Mouse (Mus musculus): ENCODE data around the gene Olfr71. TPM values are rescaled to one million over a fixed set of nuclear protein-coding genes. Genes with fewer than 3 reads are reported as not detected.

Gene Olfr71
- polyA plus RNA-seq (2014; fragmentation: Nextera tagmentation; extraction: Ambion mirVana) = not detected in 2 replicates

- DNase-seq (ENCODE audit: low spot score) = no peak
- Histone ChIP-seq H3K27ac (ENCODE audit: low read depth, low read length) (no peak within 1 kb of the TSS), H3K4me2 (no peak within 1 kb of the TSS), H3K27me3 (replicated peaks; ENCODE audit: control insufficient read depth, insufficient read depth, low read length) (peaks cover 5% of the 10 kb centered on the region; the same call in 1 of the 2 replicates), H3K36me3 (ENCODE audit: control insufficient read depth, insufficient read depth, low read length) (no peaks in the 10 kb centered on the region), H3K9me3 (ENCODE audit: control insufficient read depth, low read length) (no peaks in the 10 kb centered on the region), H3K4me3 (ENCODE audit: low read depth, low read length) (no peak within 1 kb of the TSS), H3K9ac (ENCODE audit: low read depth, low read length) (no peak within 1 kb of the TSS), H3K4me1 (replicated peaks; ENCODE audit: control insufficient read depth, insufficient read depth, low read length) (no peaks in the 10 kb centered on the region)
- 70% methylated on average over 6 of the region's 6 CpGs for WGBS
- no peak for ATAC-seq (replicated peaks; ENCODE audit: low FRiP score)
Measured at GRCm38 (mm10) chr4:43709869-43710268, at the start of gene Olfr71. Olfr71 (minus strand) TSS chr4:43710255.

DNA sequence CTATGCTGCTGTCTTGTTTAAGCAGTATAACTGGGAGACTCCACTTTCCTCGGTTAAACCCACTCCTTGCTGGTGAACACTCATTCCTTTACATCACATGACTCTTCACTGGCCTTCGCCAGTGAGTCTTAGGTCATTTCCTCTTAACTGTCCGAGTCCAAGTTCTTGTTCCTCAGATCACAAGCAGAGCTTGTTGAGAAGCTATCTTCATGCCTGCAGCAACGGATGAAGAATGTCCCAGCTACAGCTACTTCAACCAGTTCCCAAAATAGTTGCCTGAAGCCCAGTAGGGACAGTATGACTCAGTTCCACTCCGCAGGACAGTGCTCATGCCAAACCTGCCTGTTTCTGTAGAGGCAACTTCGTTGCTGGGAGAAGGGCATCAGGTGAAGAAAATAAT lies 47.2 kb upstream of the Olfr71 start:
- Histone ChIP-seq H3K9me3 (ENCODE audit: control insufficient read depth, low read length) (no peaks in the 10 kb centered on the region), H3K36me3 (ENCODE audit: control insufficient read depth, insufficient read depth, low read length) (no peaks in the 10 kb centered on the region), H3K27me3 (replicated peaks; ENCODE audit: control insufficient read depth, insufficient read depth, low read length) (no peaks in the 10 kb centered on the region), H3K4me2 (no peak overlapping the region), H3K4me1 (replicated peaks; ENCODE audit: control insufficient read depth, insufficient read depth, low read length) (no peaks in the 10 kb centered on the region), H3K27ac (ENCODE audit: low read depth, low read length) (no peak overlapping the region), H3K9ac (ENCODE audit: low read depth, low read length) (no peak overlapping the region), H3K4me3 (ENCODE audit: low read depth, low read length) (no peak overlapping the region)
- ATAC-seq (replicated peaks; ENCODE audit: low FRiP score) = no peak
- DNase-seq (ENCODE audit: low spot score) = no peak
- 55% methylated on average over 6 of the region's 6 CpGs for WGBS

- Histone ChIP-seq H3K27me3 (replicated peaks; ENCODE audit: control insufficient read depth, insufficient read depth, low read length) (no peaks in the 10 kb centered on the region), H3K27ac (ENCODE audit: low read depth, low read length) (no peak overlapping the region), H3K4me1 (replicated peaks; ENCODE audit: control insufficient read depth, insufficient read depth, low read length) (no peaks in the 10 kb centered on the region; the same call in 1 of the 2 replicates), H3K9ac (ENCODE audit: low read depth, low read length) (no peak overlapping the region), H3K4me3 (ENCODE audit: low read depth, low read length) (no peak overlapping the region), H3K4me2 (no peak overlapping the region), H3K36me3 (ENCODE audit: control insufficient read depth, insufficient read depth, low read length) (no peaks in the 10 kb centered on the region), H3K9me3 (ENCODE audit: control insufficient read depth, low read length) (no peaks in the 10 kb centered on the region)
- DNase-seq (ENCODE audit: low spot score) (no peak), ATAC-seq (replicated peaks; ENCODE audit: low FRiP score) (no peak)
- WGBS = 10% methylated on average over 6 of the region's 6 CpGs
Measured at GRCm38 (mm10) chr4:43745187-43745586, 35.1 kb upstream of the Olfr71 start.

DNA sequence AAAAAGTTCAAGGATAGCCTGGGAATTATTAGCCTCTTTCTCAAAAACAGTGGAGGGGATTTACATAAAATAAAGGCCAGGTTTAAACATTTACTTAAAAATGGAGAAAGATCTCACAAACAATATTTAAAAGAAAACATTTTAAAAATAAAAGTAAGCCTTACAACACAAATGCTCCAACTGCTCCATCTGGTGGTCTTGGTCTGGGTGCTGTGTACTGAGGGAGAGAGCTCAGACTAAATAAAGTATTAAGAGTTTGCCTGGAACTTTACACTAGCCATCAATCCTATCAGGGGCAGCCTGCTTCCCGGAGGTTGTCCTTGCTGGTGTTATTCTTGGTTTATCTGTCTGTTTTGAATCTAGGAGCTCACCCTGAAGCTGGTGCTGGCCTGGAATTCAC lies 33.0 kb upstream of the Olfr71 start:
- Histone ChIP-seq H3K9ac (ENCODE audit: low read depth, low read length) (no peak overlapping the region), H3K4me3 (ENCODE audit: low read depth, low read length) (no peak overlapping the region), H3K4me1 (replicated peaks; ENCODE audit: control insufficient read depth, insufficient read depth, low read length) (no peaks in the 10 kb centered on the region; the same call in 1 of the 2 replicates), H3K9me3 (ENCODE audit: control insufficient read depth, low read length) (no peaks in the 10 kb centered on the region), H3K27ac (ENCODE audit: low read depth, low read length) (no peak overlapping the region), H3K4me2 (no peak overlapping the region), H3K27me3 (replicated peaks; ENCODE audit: control insufficient read depth, insufficient read depth, low read length) (no peaks in the 10 kb centered on the region), H3K36me3 (ENCODE audit: control insufficient read depth, insufficient read depth, low read length) (no peaks in the 10 kb centered on the region)
- ATAC-seq (replicated peaks; ENCODE audit: low FRiP score) (no peak), DNase-seq (ENCODE audit: low spot score) (no peak)
- WGBS = 27% methylated on average over 1 of the region's 1 CpGs

GRCm38 (mm10) chr4:43742637-43743036 lies 32.6 kb upstream of the Olfr71 start:
- no peak overlapping the region for H3K27ac ChIP-seq (ENCODE audit: low read depth, low read length)
- no peaks in the 10 kb centered on the region for H3K9me3 ChIP-seq (ENCODE audit: control insufficient read depth, low read length)
- WGBS = 45% methylated on average over 4 of the region's 4 CpGs
- H3K4me3 ChIP-seq (ENCODE audit: low read depth, low read length) = no peak overlapping the region
- H3K36me3 ChIP-seq (ENCODE audit: control insufficient read depth, insufficient read depth, low read length) = no peaks in the 10 kb centered on the region
- no peaks in the 10 kb centered on the region for H3K27me3 ChIP-seq (replicated peaks; ENCODE audit: control insufficient read depth, insufficient read depth, low read length)
- DNase-seq (ENCODE audit: low spot score) = no peak
- H3K4me1 ChIP-seq (replicated peaks; ENCODE audit: control insufficient read depth, insufficient read depth, low read length) = no peaks in the 10 kb centered on the region; the same call in none of the 2 replicates
- H3K9ac ChIP-seq (ENCODE audit: low read depth, low read length) = no peak overlapping the region
- no peak overlapping the region for H3K4me2 ChIP-seq
- no peak for ATAC-seq (replicated peaks; ENCODE audit: low FRiP score)

DNA sequence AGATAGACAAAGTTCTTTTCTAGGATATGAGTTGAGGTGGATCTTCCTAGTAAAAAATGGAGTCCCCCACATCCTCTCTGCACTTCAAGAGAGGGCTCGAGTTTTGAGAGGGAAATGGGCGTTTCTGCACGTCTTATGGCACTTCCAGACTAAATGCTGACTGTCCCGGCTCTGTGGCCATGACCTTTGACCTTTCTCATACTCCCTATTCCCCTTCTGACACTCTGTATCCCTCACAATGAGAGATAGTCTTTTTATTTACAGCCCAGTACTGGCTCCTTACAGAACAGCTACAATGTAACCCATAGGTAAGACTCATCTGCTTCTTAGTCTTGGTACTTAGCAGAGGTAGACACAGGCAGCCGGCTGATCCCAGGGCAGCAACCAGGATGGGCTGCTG lies 31.5 kb upstream of the Olfr71 start:
- no peak overlapping the region for H3K27ac ChIP-seq (ENCODE audit: low read depth, low read length)
- H3K4me1 ChIP-seq (replicated peaks; ENCODE audit: control insufficient read depth, insufficient read depth, low read length) = no peaks in the 10 kb centered on the region; the same call in 1 of the 2 replicates
- no peaks in the 10 kb centered on the region for H3K9me3 ChIP-seq (ENCODE audit: control insufficient read depth, low read length)
- DNase-seq (ENCODE audit: low spot score) (no peak), ATAC-seq (replicated peaks; ENCODE audit: low FRiP score) (no peak)
- H3K36me3 ChIP-seq (ENCODE audit: control insufficient read depth, insufficient read depth, low read length) = no peaks in the 10 kb centered on the region
- H3K4me3 ChIP-seq (ENCODE audit: low read depth, low read length) = no peak overlapping the region
- 64% methylated on average over 5 of the region's 5 CpGs for WGBS
- no peak overlapping the region for H3K9ac ChIP-seq (ENCODE audit: low read depth, low read length)
- no peak overlapping the region for H3K4me2 ChIP-seq
- no peaks in the 10 kb centered on the region for H3K27me3 ChIP-seq (replicated peaks; ENCODE audit: control insufficient read depth, insufficient read depth, low read length)

- H3K9me3 ChIP-seq (ENCODE audit: control insufficient read depth, low read length) = no peaks in the 10 kb centered on the region
- H3K27me3 ChIP-seq (replicated peaks; ENCODE audit: control insufficient read depth, insufficient read depth, low read length) = no peaks in the 10 kb centered on the region
- no peak for ATAC-seq (replicated peaks; ENCODE audit: low FRiP score)
- 60% methylated on average over 8 of the region's 8 CpGs for WGBS
- H3K4me2 ChIP-seq = no peak overlapping the region
- H3K36me3 ChIP-seq (ENCODE audit: control insufficient read depth, insufficient read depth, low read length) = no peaks in the 10 kb centered on the region
- no peaks in the 10 kb centered on the region; the same call in 1 of the 2 replicates for H3K4me1 ChIP-seq (replicated peaks; ENCODE audit: control insufficient read depth, insufficient read depth, low read length)
- no peak overlapping the region for H3K9ac ChIP-seq (ENCODE audit: low read depth, low read length)
- no peak overlapping the region for H3K27ac ChIP-seq (ENCODE audit: low read depth, low read length)
- no peak for DNase-seq (ENCODE audit: low spot score)
- no peak overlapping the region for H3K4me3 ChIP-seq (ENCODE audit: low read depth, low read length)
Measured at GRCm38 (mm10) chr4:43738989-43739674, 29.1 kb upstream of the Olfr71 start.

GRCm38 (mm10) chr4:43737144-43737543 lies 27.1 kb upstream of the Olfr71 start:
- DNase-seq (ENCODE audit: low spot score) = no peak
- Histone ChIP-seq H3K27me3 (replicated peaks; ENCODE audit: control insufficient read depth, insufficient read depth, low read length) (no peaks in the 10 kb centered on the region), H3K9ac (ENCODE audit: low read depth, low read length) (no peak overlapping the region), H3K4me2 (no peak overlapping the region), H3K9me3 (ENCODE audit: control insufficient read depth, low read length) (no peaks in the 10 kb centered on the region), H3K4me1 (replicated peaks; ENCODE audit: control insufficient read depth, insufficient read depth, low read length) (peaks cover 3% of the 10 kb centered on the region; the same call in 1 of the 2 replicates), H3K4me3 (ENCODE audit: low read depth, low read length) (no peak overlapping the region), H3K36me3 (ENCODE audit: control insufficient read depth, insufficient read depth, low read length) (no peaks in the 10 kb centered on the region), H3K27ac (ENCODE audit: low read depth, low read length) (no peak overlapping the region)
- 79% methylated on average over 6 of the region's 6 CpGs for WGBS
- ATAC-seq (replicated peaks; ENCODE audit: low FRiP score) = no peak

- peaks cover 30% of the 10 kb centered on the region for H3K4me1 ChIP-seq (replicated peaks; ENCODE audit: control insufficient read depth, insufficient read depth, low read length)
- no peak overlapping the region for H3K4me2 ChIP-seq
- H3K4me3 ChIP-seq (ENCODE audit: low read depth, low read length) = no peak overlapping the region
- no peak overlapping the region for H3K9ac ChIP-seq (ENCODE audit: low read depth, low read length)
- ATAC-seq (replicated peaks; ENCODE audit: low FRiP score) = no peak
- no peak overlapping the region for H3K27ac ChIP-seq (ENCODE audit: low read depth, low read length)
- DNase-seq (ENCODE audit: low spot score) = no peak
- no peaks in the 10 kb centered on the region for H3K9me3 ChIP-seq (ENCODE audit: control insufficient read depth, low read length)
- no peaks in the 10 kb centered on the region for H3K36me3 ChIP-seq (ENCODE audit: control insufficient read depth, insufficient read depth, low read length)
- no peaks in the 10 kb centered on the region for H3K27me3 ChIP-seq (replicated peaks; ENCODE audit: control insufficient read depth, insufficient read depth, low read length)
- 89% methylated on average over 5 of the region's 5 CpGs for WGBS
Measured at GRCm38 (mm10) chr4:43733186-43733585, 23.1 kb upstream of the Olfr71 start.

All from liver, embryonic 11.5 days (tissue).